Mouse (Mus musculus): ENCODE results near the gene Ifitm1.

GRCm38 (mm10) chr7:140938896-140939295, 28.1 kb upstream of the Ifitm1 start:
- TF ChIP-seq CTCF (IDR thresholded peaks at IDR 0.05; ENCODE audit: borderline replicate concordance, insufficient read depth, low read length): no peak
- TF ChIP-seq POLR2A (IDR thresholded peaks at IDR 0.05; ENCODE audit: low read depth, low read length): no peak

Data from embryonic fibroblast, embryonic 13.5 days (primary cell).